Mouse (Mus musculus) v-Abl transformed pro-B cells (cell line): ENCODE measurements around the gene Rps18.
"Not testable (repeated sequence)": the region's sequence is repeated elsewhere in the genome, so short reads cannot be mapped to it uniquely, and the experiment has no call there.

Source experiments
- in situ Hi-C, 2 experiments: fragments of 400-800 bp; cut with MboI; formaldehyde crosslinking; loops; one replicate each; pipeline ENCODE4 v1.15.1; 2025; ENCODE audit not compliant: unreplicated experiment in 2 of 2

The Rps18 gene

DNA sequence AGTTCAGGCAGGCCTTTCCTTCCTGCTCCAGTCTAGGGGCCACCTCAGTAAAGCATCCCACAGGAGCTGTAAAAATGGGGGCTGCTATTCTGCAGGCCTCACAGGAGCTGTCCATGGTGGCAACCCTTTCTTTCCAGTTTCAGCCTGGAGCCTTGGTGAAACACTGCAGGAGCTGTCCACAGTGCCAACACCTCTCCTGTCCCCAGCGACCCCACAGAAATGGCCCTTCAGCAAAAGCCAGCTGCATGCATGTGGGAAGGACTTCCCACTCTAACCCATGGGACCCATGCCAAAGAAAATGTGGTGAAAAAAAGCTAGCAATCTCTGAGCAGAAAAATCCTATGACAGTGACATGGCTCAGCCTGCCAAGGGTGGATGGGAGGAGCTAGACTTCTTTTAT is 16.9 kb upstream of the Rps18 start:
- in situ Hi-C loops, result loop anchor here (5.0 kb wide), 1 partner anchor 1300 kb away; no protein-coding TSS in a partner anchor

DNA sequence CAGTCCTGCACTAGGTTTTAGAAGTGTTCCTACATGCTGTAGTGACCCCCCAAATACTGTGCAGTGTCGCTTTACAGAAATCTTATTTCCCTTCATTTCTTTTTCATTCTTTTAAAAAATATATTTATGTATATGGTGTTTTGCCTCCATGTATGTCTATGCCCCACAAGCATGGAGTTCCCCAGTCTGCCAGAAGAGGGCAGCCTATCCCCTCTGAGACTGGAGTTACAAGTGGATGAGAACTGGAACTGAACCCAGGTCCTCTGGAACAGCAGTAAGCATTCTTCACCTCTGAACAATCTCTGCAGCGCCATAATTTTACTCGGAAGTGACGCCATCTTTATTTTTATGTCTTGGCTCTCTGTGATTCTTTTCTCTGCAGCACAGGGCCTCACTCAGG is 13.6 kb upstream of the Rps18 start:
- in situ Hi-C loops, result loop anchor here (5.0 to 10.0 kb wide), 4 partner anchors 33 to 1335 kb away; partner anchors contain the start of gene H2-K1 (in 1 of the 2)

DNA sequence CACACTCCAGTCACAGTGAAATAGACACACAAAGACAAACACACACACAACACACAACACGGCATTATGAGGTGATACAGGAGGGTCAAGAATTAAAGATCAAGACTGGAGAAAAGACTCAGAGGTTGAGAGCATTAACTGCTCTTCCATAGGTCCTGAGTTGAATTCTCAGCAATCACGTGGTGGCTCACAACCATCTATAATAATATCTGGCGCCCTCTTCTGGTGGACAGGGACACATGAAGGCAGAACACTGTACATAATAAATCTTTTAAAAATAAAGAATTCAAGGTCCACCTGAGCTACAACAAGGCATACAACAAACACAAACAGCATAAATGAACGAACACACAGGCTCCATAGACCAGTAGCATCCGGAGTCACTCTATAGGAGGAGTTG is 13.1 kb upstream of the Rps18 start:
- in situ Hi-C loops, result loop anchor here (5.0 to 10.0 kb wide), 4 partner anchors 33 to 1336 kb away; partner anchors contain the start of gene H2-K1 (in 1 of the 2)

DNA sequence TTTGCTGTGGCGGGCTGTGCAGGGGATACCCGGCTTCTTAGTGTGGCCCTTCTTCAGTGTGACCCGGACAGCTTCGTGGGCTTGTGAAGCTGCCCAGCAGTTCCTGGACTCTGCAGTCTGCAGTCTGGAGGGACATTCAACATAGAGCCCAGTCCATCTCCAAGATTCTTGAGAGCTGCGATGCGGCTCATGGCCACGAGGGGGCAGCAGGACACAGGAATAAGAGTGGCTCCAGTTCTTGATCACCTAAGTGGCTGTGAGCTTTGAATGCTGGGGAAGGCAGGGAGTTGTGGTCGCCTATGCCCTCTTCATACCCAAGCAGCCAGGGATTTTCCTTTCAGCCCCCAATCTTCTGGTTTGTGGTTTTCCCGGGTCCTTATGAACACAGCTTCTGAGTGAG is 12.7 kb upstream of the Rps18 start:
- in situ Hi-C loops, result loop anchor here (5.0 to 10.0 kb wide), 4 partner anchors 34 to 1336 kb away; partner anchors contain the start of gene H2-K1 (in 1 of the 2)

DNA sequence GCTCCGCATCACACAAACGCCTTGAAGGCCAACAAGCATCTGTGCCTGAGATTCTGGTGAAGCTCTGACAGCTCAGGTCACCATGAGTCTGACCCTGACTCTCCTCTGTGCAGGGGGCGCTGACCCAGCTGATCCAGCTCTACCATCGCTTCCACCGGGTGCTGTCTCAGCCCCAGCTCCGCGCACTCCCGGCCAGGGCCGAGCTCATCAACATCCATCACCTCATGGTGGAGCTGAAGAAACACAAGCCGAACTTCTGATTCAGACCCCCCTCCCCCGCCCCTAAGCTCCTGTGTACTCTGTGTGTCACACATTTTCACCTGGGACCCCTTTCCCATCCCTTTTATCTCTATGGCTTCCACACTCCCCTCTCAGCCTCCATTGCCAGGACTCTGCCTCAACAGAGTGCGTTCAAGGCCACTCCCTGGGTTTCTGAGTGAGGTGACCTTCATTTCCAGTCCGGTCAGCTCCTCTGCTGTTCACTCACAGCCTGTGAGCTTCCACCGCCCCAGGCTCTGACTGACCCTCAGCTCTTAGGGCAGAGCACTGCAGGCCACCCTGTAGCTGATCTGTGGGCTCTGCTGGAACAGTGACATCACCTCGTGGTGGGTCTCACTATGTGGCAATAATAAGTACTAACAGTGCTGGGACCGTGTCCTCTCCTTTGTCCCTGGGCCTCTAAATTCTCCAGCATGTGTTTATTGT is 10.2 kb upstream of the Rps18 start:
- in situ Hi-C loops, result loop anchor here (5.0 to 10.0 kb wide), 4 partner anchors 36 to 1339 kb away; partner anchors contain the start of gene H2-K1 (in 1 of the 2)

DNA sequence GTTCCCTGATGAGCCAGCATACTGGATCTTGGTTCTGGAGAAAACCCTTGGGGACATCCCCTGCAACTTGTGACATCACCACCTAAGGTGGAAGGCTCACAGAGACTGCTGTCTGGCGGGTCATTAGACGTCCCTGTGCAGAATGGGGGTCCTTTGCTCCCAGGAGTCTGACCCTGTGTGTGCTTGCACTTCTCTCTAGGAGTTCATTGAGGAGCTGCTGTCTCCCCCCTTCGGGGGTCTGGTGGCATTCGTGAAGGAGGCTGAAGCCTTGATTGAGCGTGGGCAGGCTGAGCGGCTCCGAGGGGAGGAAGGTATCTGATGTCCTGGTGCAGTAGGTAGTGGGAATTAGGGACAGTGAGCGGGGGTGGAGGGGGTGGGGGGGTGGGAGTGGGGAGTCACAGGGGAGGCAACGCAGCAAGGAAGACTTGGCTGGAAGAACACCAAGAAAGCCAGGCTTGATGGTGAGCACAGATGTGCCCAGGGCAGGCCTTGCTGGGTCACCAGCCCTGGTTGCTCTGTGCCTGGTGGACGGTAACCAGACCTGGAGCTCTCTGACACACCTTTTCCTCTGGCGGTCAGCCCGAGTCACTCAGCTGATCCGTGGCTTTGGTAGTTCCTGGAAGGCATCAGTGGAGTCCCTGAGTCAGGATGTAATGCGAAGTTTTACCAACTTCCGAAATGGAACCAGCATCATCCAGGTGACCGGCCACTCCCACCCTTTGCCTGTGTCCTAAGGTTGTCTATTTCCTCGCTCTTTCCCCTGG is 9.5 kb upstream of the Rps18 start:
- in situ Hi-C loops, result loop anchor here (5.0 to 10.0 kb wide), 4 partner anchors 37 to 1340 kb away; partner anchors contain the start of gene H2-K1 (in 1 of the 2)

- in situ Hi-C loops, result loop anchor here in 1 of 2 experiments (10.0 kb wide), 1 partner anchor 1342 kb away; no protein-coding TSS in a partner anchor
Observed at GRCm38 (mm10) chr17:33962876-33963275, 7.1 kb upstream of the Rps18 start.

DNA sequence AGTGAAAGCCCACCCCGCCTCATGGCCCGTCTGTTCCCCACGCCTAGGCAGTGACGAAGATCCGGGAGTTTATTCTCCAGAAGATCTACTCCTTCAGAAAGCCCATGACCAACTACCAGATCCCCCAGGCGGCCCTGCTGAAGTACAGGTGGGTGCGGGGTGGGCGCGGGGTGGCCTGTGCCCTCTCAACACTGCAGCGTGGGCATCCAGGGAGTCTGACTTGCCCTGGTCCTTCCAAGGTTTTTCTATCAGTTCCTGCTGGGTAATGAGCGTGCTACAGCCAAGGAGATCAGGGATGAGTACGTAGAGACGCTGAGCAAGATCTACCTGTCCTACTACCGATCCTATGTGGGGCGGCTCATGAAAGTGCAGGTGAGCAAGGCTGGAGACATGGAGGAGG is 4.1 kb upstream of the Rps18 start:
- in situ Hi-C loops, result loop anchor here in 1 of 2 experiments (10.0 kb wide), 1 partner anchor 1345 kb away; no protein-coding TSS in a partner anchor

DNA sequence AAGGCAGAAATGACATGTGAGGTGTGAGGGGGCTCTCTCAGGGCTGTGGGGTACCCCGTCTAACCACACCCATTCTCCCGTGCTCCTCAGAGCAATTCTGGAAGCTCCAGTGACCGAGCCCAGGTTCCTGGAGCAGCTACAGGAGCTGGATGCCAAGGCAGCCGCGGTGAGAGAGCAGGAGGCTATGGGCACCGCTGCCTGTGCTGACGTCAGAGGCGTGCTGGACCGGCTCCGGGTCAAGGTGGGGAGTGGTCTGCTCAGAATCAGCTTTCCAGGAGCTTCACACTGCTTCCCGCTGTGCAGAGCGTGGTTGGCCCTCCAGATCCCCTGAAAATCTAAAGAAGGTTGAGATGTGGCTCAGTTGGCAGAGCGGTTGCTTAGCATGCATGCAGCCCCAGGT is 3.3 kb upstream of the Rps18 start:
- in situ Hi-C loops, result no loop called here

- in situ Hi-C loops, result no loop called here
Observed at GRCm38 (mm10) chr17:33958451-33958850, 2.6 kb upstream of the Rps18 start.

- in situ Hi-C loops, result no loop called here
Observed at GRCm38 (mm10) chr17:33957493-33957892, 1.7 kb upstream of the Rps18 start.

- in situ Hi-C loops, result no loop called here
Observed at GRCm38 (mm10) chr17:33956336-33956735, 535 bp upstream of the Rps18 start.

- in situ Hi-C loops, result no loop called here
Observed at GRCm38 (mm10) chr17:33954646-33955554, 901 bp downstream of the Rps18 start.

GRCm38 (mm10) chr17:33953961-33954565 is 1.7 kb downstream of the Rps18 start:
- in situ Hi-C loops, result no loop called here

- in situ Hi-C loops, result no loop called here
Observed at GRCm38 (mm10) chr17:33953310-33953709, 2.5 kb downstream of the Rps18 start.

- in situ Hi-C loops, result no loop called here
Observed at GRCm38 (mm10) chr17:33952879-33953278, 2.9 kb downstream of the Rps18 start.

- in situ Hi-C loops, result not testable (repeated sequence)
Observed at GRCm38 (mm10) chr17:33952015-33952414, 3.8 kb downstream of the Rps18 start.

DNA sequence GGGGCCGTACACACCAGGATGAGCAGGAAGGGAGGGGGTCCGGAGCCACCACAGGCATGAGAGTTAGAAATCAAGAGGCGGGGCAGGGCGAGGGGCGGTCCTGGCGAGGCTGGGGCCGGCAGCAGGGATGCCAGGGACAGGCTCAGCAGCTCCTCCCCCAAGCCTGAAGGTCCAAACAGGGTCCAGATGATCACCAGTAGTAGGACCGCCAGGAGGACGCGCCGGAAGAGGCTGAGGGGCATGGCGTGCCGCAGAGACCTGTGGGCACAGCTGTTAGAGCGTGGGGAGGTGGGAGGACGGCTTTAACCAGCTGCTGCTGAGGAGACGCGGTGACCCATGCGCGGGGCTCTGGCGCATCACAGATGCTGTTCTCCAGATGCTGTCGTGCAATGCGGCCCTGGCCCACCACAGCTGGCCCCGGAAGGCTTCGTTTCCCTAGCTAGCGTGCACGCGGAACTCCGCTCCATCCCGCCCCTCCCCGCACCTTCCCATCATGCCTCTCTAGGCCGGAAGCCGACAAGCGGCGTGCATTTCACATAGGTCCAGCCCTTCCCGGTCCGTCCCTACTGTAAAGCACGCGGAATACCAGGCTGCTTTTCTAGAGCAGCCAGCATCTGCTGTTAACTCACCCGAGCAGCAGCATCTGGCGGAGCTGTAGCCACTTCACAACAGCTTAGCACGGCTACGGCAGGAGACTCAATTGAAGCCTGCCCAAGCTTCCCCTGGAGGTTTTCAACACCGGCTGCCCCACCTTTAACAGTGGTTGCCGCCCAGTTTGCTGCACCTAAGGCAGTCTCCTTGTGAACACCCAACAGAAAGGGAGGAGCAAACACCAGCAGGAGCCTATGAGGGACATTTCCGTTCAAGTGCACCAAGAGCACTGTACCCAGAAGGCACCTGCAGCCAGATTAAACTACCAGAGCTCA is 4.5 kb downstream of the Rps18 start, which contains the start of gene B3galt4:
Gene B3galt4 (minus strand): TSS at position 468 of the 926 bp plus-strand sequence.
- in situ Hi-C loops, result no loop called here
